Mouse (Mus musculus): ENCODE measurements around the gene Hnf4a. TPM values are rescaled to one million over a fixed set of nuclear protein-coding genes. Genes with fewer than 3 reads are reported as not detected.

Gene Hnf4a
- polyA plus RNA-seq, 1 experiment from 2014 or later, result 0.20 TPM

DNA sequence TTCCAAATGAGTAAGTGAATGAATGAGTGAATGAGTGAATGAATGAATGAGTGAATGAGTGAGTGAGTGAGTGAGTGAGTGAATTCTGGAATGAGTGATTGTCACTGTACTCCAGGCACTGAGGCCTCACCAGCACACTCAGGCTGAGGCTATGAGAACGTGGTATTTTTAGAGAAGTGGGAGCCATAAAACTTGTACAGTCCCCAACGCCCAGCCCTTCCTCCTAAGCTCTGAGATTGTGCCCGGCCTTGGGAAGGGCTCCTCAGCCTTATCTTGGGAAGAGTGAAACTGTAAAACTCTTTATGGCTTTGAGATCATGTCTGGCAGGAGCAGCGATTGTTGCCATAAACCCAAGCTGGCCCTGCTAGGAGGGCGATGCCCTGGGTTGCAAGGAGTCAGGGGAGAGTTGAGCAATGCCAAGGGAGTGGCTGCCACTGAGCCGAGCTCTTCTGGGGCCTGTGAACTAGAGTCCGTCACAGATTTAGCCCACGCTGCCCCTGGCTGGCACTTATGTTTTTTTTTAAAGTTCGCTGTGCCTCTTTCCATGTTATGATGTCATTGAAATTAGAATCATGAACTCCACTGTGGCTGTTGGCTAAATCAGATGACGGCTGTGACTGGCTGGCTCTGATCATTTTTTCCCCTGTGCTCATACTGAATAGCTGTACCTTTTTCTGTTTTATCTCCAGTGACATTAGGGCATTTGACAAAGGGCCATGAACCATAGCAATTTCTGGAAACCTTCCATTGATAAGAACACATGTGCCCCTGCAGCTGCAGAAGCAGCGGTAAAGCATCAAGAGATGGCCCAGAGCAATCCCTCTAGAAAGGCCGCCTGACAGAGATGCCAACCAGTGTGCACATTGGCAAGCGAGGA lies 73.7 kb downstream of the Hnf4a start:
- no peaks in the 10 kb centered on the region for H3K36me3 ChIP-seq
- no peaks in the 10 kb centered on the region for H3K9me3 ChIP-seq
- H3K4me3 ChIP-seq, result no peak overlapping the region
- WGBS, result 59% methylated on average over 13 of the region's 13 CpGs
- no peak overlapping the region for H3K9ac ChIP-seq
- peaks cover 10% of the 10 kb centered on the region; the same call in 1 of the 2 replicates for H3K4me1 ChIP-seq
- H3K4me2 ChIP-seq, result 0 out of 2 replicates have a peak overlapping the region, but pooled peaks have one; percentile 5
- H3K27me3 ChIP-seq (replicated peaks), result peaks cover 5% of the 10 kb centered on the region
- ATAC-seq (ENCODE audit: extremely low read depth, insufficient number of reproducible peaks, low FRiP score, low TSS enrichment), result no peak
- H3K27ac ChIP-seq (replicated peaks), result peak overlapping the region; percentile 42; the same call in 1 of the 2 replicates

DNA sequence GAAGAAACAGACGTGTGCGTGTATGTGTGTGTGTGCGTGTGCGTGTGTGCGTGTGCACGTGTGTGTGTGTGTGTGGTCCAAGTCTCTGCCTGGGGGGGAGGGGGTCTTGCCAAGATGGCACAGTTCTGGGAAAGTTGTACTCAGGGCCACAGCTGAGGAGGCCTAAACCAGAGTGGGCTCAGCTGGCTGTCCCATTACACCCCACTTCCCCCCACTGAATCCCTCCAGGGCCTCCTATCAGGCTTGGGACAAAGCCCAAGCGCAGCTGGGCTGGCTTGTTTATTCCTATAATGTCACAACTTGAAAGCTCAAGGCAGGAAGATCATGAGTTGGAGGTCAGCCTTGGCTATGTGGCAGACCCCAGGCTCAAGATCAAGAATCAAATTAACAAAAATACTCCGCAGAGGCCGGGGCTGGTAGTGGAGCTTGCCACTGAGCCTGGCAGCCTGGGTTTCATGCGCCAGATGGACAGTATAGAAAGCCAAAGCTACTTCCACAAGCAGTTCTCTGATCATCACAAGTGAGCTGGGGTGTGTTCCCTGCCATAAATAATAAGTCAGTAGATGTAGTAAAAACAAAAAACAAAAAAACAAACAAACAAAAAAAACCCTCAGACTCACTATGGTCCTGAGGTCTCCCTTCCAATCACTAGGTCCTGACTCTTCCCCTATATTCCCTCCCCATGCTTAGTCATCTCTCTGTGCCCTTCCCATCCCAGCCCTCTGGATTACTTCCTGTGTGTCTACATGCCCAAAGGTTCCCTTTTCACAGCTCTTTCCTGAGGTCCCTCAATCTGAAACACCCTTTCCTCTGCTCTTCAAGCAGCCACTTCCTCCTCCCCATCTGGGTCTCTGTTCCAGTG lies 76.8 kb downstream of the Hnf4a start:
- Histone ChIP-seq H3K4me2 (no peak overlapping the region), H3K4me3 (no peak overlapping the region), H3K9ac (no peak overlapping the region), H3K27ac (replicated peaks) (no peak overlapping the region), H3K36me3 (no peaks in the 10 kb centered on the region), H3K27me3 (replicated peaks) (0 out of 2 replicates have a peak, but pooled peaks cover 7% of the 10 kb centered on the region), H3K9me3 (no peaks in the 10 kb centered on the region), H3K4me1 (peaks cover 10% of the 10 kb centered on the region; the same call in 1 of the 2 replicates)
- 88% methylated on average over 10 of the region's 10 CpGs for WGBS
- no peak for ATAC-seq (ENCODE audit: extremely low read depth, insufficient number of reproducible peaks, low FRiP score, low TSS enrichment)

DNA sequence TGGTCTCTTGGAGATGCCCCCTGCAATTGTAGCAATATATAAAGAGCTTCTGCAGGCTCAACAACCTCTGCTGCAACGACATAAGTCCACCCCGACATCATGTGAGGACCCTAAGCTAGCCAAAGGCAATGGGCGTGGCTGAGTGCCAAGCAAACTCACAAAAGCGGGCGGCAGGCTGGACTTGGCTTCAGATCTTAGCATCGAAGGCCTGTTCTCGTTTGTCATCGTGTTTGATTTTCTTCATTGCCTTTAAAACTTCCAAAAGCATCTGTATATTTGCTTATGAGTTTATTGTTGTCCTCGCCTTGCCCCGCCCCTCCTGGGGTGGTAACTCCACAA lies 77.4 kb downstream of the Hnf4a start:
- 0 out of 2 replicates have a peak, but pooled peaks cover 7% of the 10 kb centered on the region for H3K27me3 ChIP-seq (replicated peaks)
- no peak for ATAC-seq (ENCODE audit: extremely low read depth, insufficient number of reproducible peaks, low FRiP score, low TSS enrichment)
- peaks cover 10% of the 10 kb centered on the region; the same call in 1 of the 2 replicates for H3K4me1 ChIP-seq
- no peak overlapping the region for H3K4me2 ChIP-seq
- no peaks in the 10 kb centered on the region for H3K36me3 ChIP-seq
- WGBS, result 72% methylated on average over 10 of the region's 10 CpGs
- H3K9me3 ChIP-seq, result no peaks in the 10 kb centered on the region
- no peak overlapping the region for H3K9ac ChIP-seq
- no peak overlapping the region for H3K27ac ChIP-seq (replicated peaks)
- H3K4me3 ChIP-seq, result no peak overlapping the region

DNA sequence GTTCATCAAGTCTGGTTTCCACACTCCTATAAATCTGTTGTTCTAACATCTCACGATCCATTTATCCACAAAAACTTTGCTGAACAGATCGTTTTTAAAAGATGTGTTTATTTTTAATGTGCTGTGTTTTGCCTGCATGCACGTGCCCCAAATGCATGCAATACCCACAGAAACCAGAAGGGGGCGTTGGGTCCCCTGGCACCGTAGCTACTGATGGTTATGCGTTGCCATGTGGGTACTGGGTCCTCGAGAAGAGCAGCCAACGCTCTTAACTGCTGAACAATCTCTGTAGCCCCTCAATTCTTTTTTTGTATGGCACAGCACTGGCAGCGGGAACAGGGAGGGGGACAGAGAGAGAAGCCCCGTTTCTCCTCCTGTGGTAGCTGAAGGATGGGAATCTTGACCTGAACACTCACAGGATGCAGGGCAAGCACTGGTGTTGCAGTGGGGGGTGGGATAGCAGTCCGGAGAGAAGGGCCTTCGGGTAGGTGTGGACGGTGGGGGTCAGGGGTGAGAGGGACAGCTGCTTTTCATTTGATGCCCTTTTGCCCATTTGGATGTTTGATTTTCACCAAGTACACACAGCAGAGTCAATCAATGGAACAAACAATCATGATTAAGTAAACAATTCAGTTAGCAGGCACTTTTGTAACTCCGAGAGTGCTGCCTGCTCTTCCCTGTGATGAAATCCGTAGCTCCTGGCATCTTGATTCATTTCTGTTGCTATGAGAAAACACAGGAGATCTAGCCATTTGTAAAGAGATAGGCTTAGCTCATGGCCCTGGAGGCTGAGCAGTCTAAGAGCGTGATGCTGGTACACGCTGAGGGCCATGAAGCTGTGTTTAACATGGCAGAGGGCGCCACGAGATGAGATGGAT lies 80.0 kb downstream of the Hnf4a start:
- Histone ChIP-seq H3K36me3 (no peaks in the 10 kb centered on the region), H3K4me2 (no peak overlapping the region), H3K4me1 (peaks cover 5% of the 10 kb centered on the region; the same call in 1 of the 2 replicates), H3K4me3 (no peak overlapping the region), H3K27ac (replicated peaks) (no peak overlapping the region), H3K9me3 (no peaks in the 10 kb centered on the region), H3K9ac (no peak overlapping the region), H3K27me3 (replicated peaks) (0 out of 2 replicates have a peak, but pooled peaks cover 7% of the 10 kb centered on the region)
- ATAC-seq (ENCODE audit: extremely low read depth, insufficient number of reproducible peaks, low FRiP score, low TSS enrichment), result no peak
- WGBS, result 44% methylated on average over 19 of the region's 19 CpGs

DNA sequence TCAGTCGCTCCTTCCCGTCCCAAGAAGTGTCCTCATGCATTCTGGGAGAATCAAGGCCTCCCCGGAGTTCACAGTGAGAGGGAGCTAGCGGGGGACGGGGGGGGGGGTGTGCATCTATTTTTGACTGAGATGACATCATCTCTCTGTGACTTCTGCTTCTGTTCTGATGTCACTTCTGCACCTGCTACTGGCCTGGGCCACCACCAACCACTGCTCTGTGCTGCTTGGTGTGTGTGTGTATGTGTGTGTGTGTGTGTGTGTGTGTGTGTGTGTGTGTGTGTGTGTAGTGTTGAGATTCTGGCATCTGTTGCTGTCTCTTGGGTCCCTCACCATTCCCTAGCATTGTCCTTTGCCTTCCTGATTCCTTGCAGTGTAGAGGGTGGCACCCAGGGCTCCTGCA lies 80.9 kb downstream of the Hnf4a start:
- H3K4me1 ChIP-seq, result peaks cover 5% of the 10 kb centered on the region; the same call in 1 of the 2 replicates
- no peak overlapping the region for H3K27ac ChIP-seq (replicated peaks)
- WGBS, result 25% methylated on average over 5 of the region's 5 CpGs
- 0 out of 2 replicates have a peak, but pooled peaks cover 7% of the 10 kb centered on the region for H3K27me3 ChIP-seq (replicated peaks)
- H3K4me2 ChIP-seq, result no peak overlapping the region
- no peak overlapping the region for H3K4me3 ChIP-seq
- no peak for ATAC-seq (ENCODE audit: extremely low read depth, insufficient number of reproducible peaks, low FRiP score, low TSS enrichment)
- H3K9me3 ChIP-seq, result no peaks in the 10 kb centered on the region
- no peak overlapping the region for H3K9ac ChIP-seq
- H3K36me3 ChIP-seq, result no peaks in the 10 kb centered on the region

DNA sequence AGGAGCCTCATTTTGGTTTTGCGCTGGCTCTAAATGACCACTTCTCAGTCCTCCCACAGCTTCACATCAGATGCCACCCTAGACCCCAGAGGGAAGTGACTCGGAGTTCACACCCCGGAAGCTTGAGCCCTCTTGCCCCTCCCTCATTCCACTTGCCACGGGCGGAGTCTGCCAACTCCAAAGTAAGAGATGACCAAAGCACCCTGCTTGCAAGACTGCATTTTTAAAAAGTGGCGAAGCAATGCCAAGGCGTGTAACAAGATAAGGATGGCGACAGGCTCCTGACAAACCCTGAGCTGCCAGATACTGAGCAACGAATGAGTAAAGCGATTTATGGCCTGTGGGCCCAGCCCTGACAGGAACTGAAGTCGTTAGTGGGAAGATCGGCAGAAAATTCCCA lies 83.6 kb downstream of the Hnf4a start:
- no peak for ATAC-seq (ENCODE audit: extremely low read depth, insufficient number of reproducible peaks, low FRiP score, low TSS enrichment)
- Histone ChIP-seq H3K4me3 (no peak overlapping the region), H3K36me3 (no peaks in the 10 kb centered on the region), H3K27ac (replicated peaks) (no peak overlapping the region), H3K9ac (no peak overlapping the region), H3K9me3 (no peaks in the 10 kb centered on the region), H3K4me1 (peaks cover 13% of the 10 kb centered on the region; the same call in 1 of the 2 replicates), H3K27me3 (replicated peaks) (0 out of 2 replicates have a peak, but pooled peaks cover 2% of the 10 kb centered on the region), H3K4me2 (no peak overlapping the region)
- 48% methylated on average over 12 of the region's 12 CpGs for WGBS

DNA sequence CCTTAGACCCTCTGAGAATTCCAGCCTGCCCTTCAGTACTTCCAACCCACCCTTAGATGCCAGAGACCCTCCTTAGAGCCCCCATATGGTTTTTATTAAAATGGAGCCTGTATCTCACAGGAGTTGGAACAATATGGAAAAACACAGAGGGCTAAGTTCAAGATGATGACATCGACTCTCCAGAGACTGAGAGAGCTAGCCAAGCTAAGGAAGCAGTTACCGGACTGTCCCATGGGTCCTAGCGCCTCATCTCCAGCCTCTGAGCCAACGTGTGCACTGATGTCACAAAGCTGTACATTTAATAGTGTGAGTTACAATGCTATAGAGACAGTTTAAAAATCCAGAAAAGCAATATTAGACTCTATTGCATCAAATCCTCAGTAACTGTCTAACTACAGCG lies 84.4 kb downstream of the Hnf4a start:
- 64% methylated on average over 5 of the region's 5 CpGs for WGBS
- Histone ChIP-seq H3K9me3 (no peaks in the 10 kb centered on the region), H3K36me3 (no peaks in the 10 kb centered on the region), H3K9ac (no peak overlapping the region), H3K4me3 (no peak overlapping the region), H3K27ac (replicated peaks) (no peak overlapping the region), H3K4me2 (no peak overlapping the region), H3K4me1 (peaks cover 20% of the 10 kb centered on the region), H3K27me3 (replicated peaks) (0 out of 2 replicates have a peak, but pooled peaks cover under 1% of the 10 kb centered on the region)
- ATAC-seq (ENCODE audit: extremely low read depth, insufficient number of reproducible peaks, low FRiP score, low TSS enrichment), result no peak

DNA sequence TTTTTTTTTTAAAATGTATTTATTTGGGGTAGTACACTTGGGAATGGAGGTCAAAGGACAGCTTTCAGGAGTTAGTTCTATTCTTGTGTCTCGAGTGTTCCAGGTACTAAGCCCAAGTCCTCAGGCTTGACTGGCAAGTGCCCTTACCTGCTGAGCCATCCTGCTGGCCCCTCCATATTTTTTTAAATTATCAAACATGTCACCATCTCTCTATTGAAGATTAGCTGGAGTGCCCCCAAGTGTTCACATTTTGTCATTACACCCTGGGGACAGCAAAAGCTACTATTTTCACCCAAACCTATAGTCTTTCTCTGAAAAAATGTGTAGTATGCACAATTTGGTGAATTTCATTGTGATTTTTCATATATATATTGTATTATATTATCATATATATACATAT lies 85.5 kb downstream of the Hnf4a start:
- Histone ChIP-seq H3K27ac (replicated peaks) (no peak overlapping the region), H3K4me2 (no peak overlapping the region), H3K9me3 (no peaks in the 10 kb centered on the region), H3K27me3 (replicated peaks) (no peaks in the 10 kb centered on the region), H3K4me3 (no peak overlapping the region), H3K9ac (no peak overlapping the region), H3K4me1 (peaks cover 27% of the 10 kb centered on the region), H3K36me3 (no peaks in the 10 kb centered on the region)
- 61% methylated on average over 1 of the region's 1 CpGs for WGBS
- no peak for ATAC-seq (ENCODE audit: extremely low read depth, insufficient number of reproducible peaks, low FRiP score, low TSS enrichment)

DNA sequence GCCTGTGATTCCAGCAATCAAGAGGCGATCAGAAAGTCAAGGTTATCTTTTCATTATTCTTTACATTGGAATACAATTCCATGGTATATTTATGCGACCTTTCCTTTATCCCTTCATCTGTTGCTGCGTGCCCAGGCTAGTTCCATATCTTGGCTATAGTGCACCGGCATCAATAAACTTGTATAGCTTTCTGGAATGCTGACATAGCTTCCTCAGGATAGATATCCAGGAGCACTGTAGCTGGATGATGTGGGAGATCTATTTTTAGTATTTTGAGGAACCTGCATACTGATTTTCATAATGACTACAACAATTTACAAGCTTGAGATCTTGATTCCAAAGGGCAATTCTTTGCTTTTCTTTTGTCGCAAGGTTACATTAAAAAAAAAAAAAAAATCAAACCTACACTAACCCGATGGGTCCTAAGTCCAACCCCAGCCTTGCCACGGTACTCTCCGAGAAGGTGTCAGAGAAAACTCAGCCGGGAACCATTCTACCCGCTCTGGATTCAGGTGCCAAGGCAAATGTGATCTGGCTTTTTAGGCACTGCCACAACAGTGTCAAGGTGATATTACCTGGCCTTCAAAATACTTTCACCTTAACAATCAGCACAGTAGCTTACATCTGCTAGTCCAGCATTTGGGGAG lies 87.2 kb downstream of the Hnf4a start:
- 78% methylated on average over 10 of the region's 10 CpGs for WGBS
- ATAC-seq (ENCODE audit: extremely low read depth, insufficient number of reproducible peaks, low FRiP score, low TSS enrichment), result no peak
- Histone ChIP-seq H3K36me3 (no peaks in the 10 kb centered on the region), H3K9me3 (no peaks in the 10 kb centered on the region), H3K4me1 (peaks cover 27% of the 10 kb centered on the region), H3K4me2 (no peak overlapping the region), H3K9ac (no peak overlapping the region), H3K27me3 (replicated peaks) (no peaks in the 10 kb centered on the region), H3K27ac (replicated peaks) (no peak overlapping the region), H3K4me3 (no peak overlapping the region)

DNA sequence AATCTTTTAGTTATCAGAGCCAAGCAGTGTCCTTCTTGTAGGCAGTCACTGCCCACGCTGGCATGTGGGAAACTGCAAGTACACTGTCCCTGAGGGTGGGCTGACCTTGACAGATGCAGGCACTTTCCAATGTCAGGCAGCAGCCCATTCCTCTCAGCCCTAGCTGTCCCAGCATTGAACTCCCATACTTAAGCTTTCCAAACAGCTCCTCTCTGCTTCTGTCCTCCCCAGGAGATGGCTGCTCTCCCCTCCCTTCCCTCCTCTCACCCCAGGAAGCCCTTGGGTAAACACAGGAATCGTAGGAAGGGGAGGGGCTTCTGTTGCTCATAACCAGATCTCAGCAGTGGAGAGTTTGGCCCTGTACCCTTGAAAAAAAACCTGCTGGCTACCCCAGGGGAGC lies 88.5 kb downstream of the Hnf4a start:
- H3K4me1 ChIP-seq, result peaks cover 26% of the 10 kb centered on the region
- no peak overlapping the region for H3K9ac ChIP-seq
- peak overlapping the region; percentile 50 for H3K27ac ChIP-seq (replicated peaks)
- H3K9me3 ChIP-seq, result no peaks in the 10 kb centered on the region
- H3K36me3 ChIP-seq, result no peaks in the 10 kb centered on the region
- H3K27me3 ChIP-seq (replicated peaks), result no peaks in the 10 kb centered on the region
- H3K4me2 ChIP-seq, result no peak overlapping the region
- H3K4me3 ChIP-seq, result no peak overlapping the region
- WGBS, result 12% methylated on average over 2 of the region's 2 CpGs
- no peak for ATAC-seq (ENCODE audit: extremely low read depth, insufficient number of reproducible peaks, low FRiP score, low TSS enrichment)
